ENCODE assay signal across 23 mouse cellular contexts in genomic region chr6:91773951-91774350, GRCm38 (mm10). TPM values are rescaled to one million over a fixed set of nuclear protein-coding genes. Genes with fewer than 3 reads are reported as not detected.
DNase-seq lines count a peak whose midpoint lies in the region; ATAC-seq and TF ChIP-seq lines count a peak whose summit lies in the region.
"Had no signal": no experiment of that assay in that cellular context is flagged by ENCODE, and none has a peak within 500 bp of the region (broad histone marks: within the 10 kb centered on the region; RNA-seq: fewer than 3 reads in every experiment).

No protein-coding gene starts in this region.

- no peak for ATAC-seq in intestine, embryonic 15.5 days
- ATAC-seq: CD4-positive, CD25-positive, alpha-beta regulatory T cell, adult 4 months; forebrain, embryonic 15.5 days; intestine, postnatal 0 days had no signal

- 73% methylated on average over 5 of the region's 5 CpGs for WGBS in limb, embryonic 10.5 days
- 71% methylated on average over 5 of the region's 5 CpGs for WGBS in intestine, embryonic 15.5 days

- H3K36me3 ChIP-seq in MEL (ENCODE audit: control insufficient read depth in 1 of 2, insufficient read depth in 2 of 2, low read length in 2 of 2): no peaks in the 10 kb centered on the region
- no peaks in the 10 kb centered on the region for H3K36me3 ChIP-seq in limb, embryonic 10.5 days
- H3K36me3 ChIP-seq in intestine, embryonic 15.5 days: no peaks in the 10 kb centered on the region
- H3K36me3 ChIP-seq: G1E had no signal

- H3K4me3 ChIP-seq in MEL (ENCODE audit: control insufficient read depth in 1 of 2, insufficient read depth in 1 of 2, low read depth in 2 of 2, low read length in 2 of 2): no peak overlapping the region
- H3K4me3 ChIP-seq in limb, embryonic 10.5 days: no peak overlapping the region
- H3K4me3 ChIP-seq in intestine, embryonic 15.5 days (replicated peaks): no peak overlapping the region
- H3K4me3 ChIP-seq: forebrain, embryonic 15.5 days; heart, embryonic 13.5 days; hindbrain, embryonic 15.5 days had no signal

- H3K27ac ChIP-seq in MEL (ENCODE audit: control insufficient read depth, low read depth, low read length): no peak overlapping the region
- no peak overlapping the region for H3K27ac ChIP-seq in limb, embryonic 10.5 days
- H3K27ac ChIP-seq in intestine, embryonic 15.5 days: no peak overlapping the region
- H3K27ac ChIP-seq: forebrain, embryonic 15.5 days; heart, embryonic 13.5 days; hindbrain, embryonic 15.5 days had no signal

- no peaks in the 10 kb centered on the region for H3K79me2 ChIP-seq in MEL (ENCODE audit: control insufficient read depth, insufficient read depth, low read length, poor library complexity)

- no peak for TF ChIP-seq RAD21 in MEL (IDR thresholded peaks at IDR 0.05; ENCODE audit: low read depth, low read length)

- no peak for TF ChIP-seq POLR2A in MEL (IDR thresholded peaks at IDR 0.05; ENCODE audit: control insufficient read depth in 1 of 2, insufficient read depth in 1 of 2, low read depth in 1 of 2, low read length in 2 of 2, poor library complexity in 1 of 2)

- H3K27me3 ChIP-seq in MEL (ENCODE audit: control insufficient read depth in 1 of 2, insufficient read depth in 2 of 2, low read length in 2 of 2): peaks cover 3 to 10% of the 10 kb centered on the region in 2 experiments; a peak in 3 of 4 replicates
- no peaks in the 10 kb centered on the region for H3K27me3 ChIP-seq in limb, embryonic 10.5 days (ENCODE audit: low read depth, poor library complexity, severe bottlenecking)
- 0 out of 2 replicates have a peak, but pooled peaks cover 7% of the 10 kb centered on the region for H3K27me3 ChIP-seq in intestine, embryonic 15.5 days (replicated peaks)
- H3K27me3 ChIP-seq: forebrain, embryonic 15.5 days; hindbrain, embryonic 15.5 days had no signal

- no peak for TF ChIP-seq CTCF in MEL (IDR thresholded peaks at IDR 0.05 in 2 of 3, conservative IDR thresholded peaks at IDR 0.05 in 1 of 3; ENCODE audit: control insufficient read depth in 1 of 3, insufficient read depth in 1 of 3, low read depth in 2 of 3, low read length in 3 of 3, poor library complexity in 1 of 3, severe bottlenecking in 1 of 3)

- intact Hi-C loops in gastrocnemius, postnatal 14 days (cut with DNase I; ENCODE audit: low total_unique reads): loop anchor here (10.0 kb wide), 1 partner anchor 291 kb away; no protein-coding TSS in a partner anchor

- DNase-seq in gastrocnemius, postnatal 14 days: peak; percentile 2
- DNase-seq in gastrocnemius, postnatal 4 days (ENCODE audit: low spot score in 2 of 2): no peak
- peak; percentile 12 for DNase-seq in MEL (ENCODE audit: low read depth, low spot score)
- peak; percentile 4 for DNase-seq in c-Kit-positive CD71-positive TER-119-negative erythroid progenitor cells, embryonic 14.5 days (ENCODE audit: low read depth)
- peak; percentile 53 for DNase-seq in limb, embryonic 10.5 days (ENCODE audit: low spot score)
- DNase-seq in neural tube, embryonic 10.5 days (ENCODE audit: extremely low spot score, low spot score): no peak
- DNase-seq in cerebellum, adult 11 months: no peak
- DNase-seq: adrenal gland, adult 8-10 months; adrenal gland, postnatal 36 days; B cell, adult 2 months; cerebellum, adult 11-12 months; cerebellum, adult 9-10 months; cerebellum, postnatal 25 days; gastrocnemius, postnatal 10 days; heart, postnatal 36 days had no signal

- no peaks in the 10 kb centered on the region for H3K4me1 ChIP-seq in MEL (ENCODE audit: control insufficient read depth in 1 of 2, insufficient read depth in 2 of 2, low read length in 2 of 2)
- H3K4me1 ChIP-seq in limb, embryonic 10.5 days: peaks cover 13% of the 10 kb centered on the region
- H3K4me1 ChIP-seq in intestine, embryonic 15.5 days (replicated peaks): no peaks in the 10 kb centered on the region
- H3K4me1 ChIP-seq: forebrain, embryonic 15.5 days; heart, embryonic 13.5 days; hindbrain, embryonic 15.5 days had no signal

- no peak overlapping the region for H3K9ac ChIP-seq in MEL (ENCODE audit: control insufficient read depth, low read depth, low read length, poor library complexity, severe bottlenecking)
- no peak overlapping the region for H3K9ac ChIP-seq in intestine, embryonic 15.5 days
- H3K9ac ChIP-seq: forebrain, embryonic 15.5 days; heart, embryonic 13.5 days; hindbrain, embryonic 15.5 days had no signal

- H3K4me2 ChIP-seq in intestine, embryonic 15.5 days (replicated peaks): no peak overlapping the region
- H3K4me2 ChIP-seq: forebrain, embryonic 15.5 days; heart, embryonic 13.5 days; hindbrain, embryonic 15.5 days had no signal

- H3K9me3 ChIP-seq in MEL (replicated peaks; ENCODE audit: insufficient read depth, low read length): no peaks in the 10 kb centered on the region
- H3K9me3 ChIP-seq in limb, embryonic 10.5 days (replicated peaks): no peaks in the 10 kb centered on the region
- H3K9me3 ChIP-seq in intestine, embryonic 15.5 days: no peaks in the 10 kb centered on the region
- H3K9me3 ChIP-seq: G1E; heart, embryonic 13.5 days; hindbrain, embryonic 15.5 days had no signal

- no peak for TF ChIP-seq EP300 in MEL (IDR thresholded peaks at IDR 0.05; ENCODE audit: low read depth in 1 of 2, low read length in 2 of 2)

TF ChIP-seq in MEL, 35 proteins besides CTCF, POLR2A, EP300 and RAD21:
- TF ChIP-seq NELFE (IDR thresholded peaks at IDR 0.05; ENCODE audit: low read depth, low read length) (no peak), USF1 (IDR thresholded peaks at IDR 0.05; ENCODE audit: low read depth, low read length) (no peak), MYB (IDR thresholded peaks at IDR 0.05; ENCODE audit: low read depth, low read length) (no peak), MAFK (IDR thresholded peaks at IDR 0.05; ENCODE audit: borderline replicate concordance, low read depth, low read length) (no peak), JUND (IDR thresholded peaks at IDR 0.05; ENCODE audit: low read depth, low read length) (no peak), SMC3 (IDR thresholded peaks at IDR 0.05; ENCODE audit: low read depth, low read length) (no peak), HCFC1 (IDR thresholded peaks at IDR 0.05; ENCODE audit: low read depth, low read length) (no peak), BHLHE40 (IDR thresholded peaks at IDR 0.05; ENCODE audit: borderline replicate concordance, low read depth, low read length) (no peak), GABPA (IDR thresholded peaks at IDR 0.05; ENCODE audit: low read depth, low read length) (no peak), ZKSCAN1 (IDR thresholded peaks at IDR 0.05; ENCODE audit: low read depth, low read length) (no peak), POLR2AphosphoS2 (IDR thresholded peaks at IDR 0.05; ENCODE audit: low read length) (no peak)

RNA-seq across cellular contexts. Expression of gene Grip2, which starts 53.1 kb away (rescaled TPM):
- total RNA-seq in gastrocnemius, postnatal 14 days (2021): 1 to 10 TPM; 2.6 to 4.0 TPM
- 10 to 100 TPM; 14.6 to 18.4 TPM for total RNA-seq in gastrocnemius, postnatal 4 days (2021)
- total RNA-seq in MEL (2012; rRNA removed): not detected in 2 replicates
- polyA plus RNA-seq in MEL (2012; ENCODE audit: insufficient read depth in 1 of 2, insufficient read length in 2 of 2, low read depth in 1 of 2, low replicate concordance in 2 of 2, missing spikeins in 1 of 2): not detected
- 0.06 and 0.28 TPM in 2 replicates for polyA plus RNA-seq in limb, embryonic 10.5 days (2016; fragmentation: Nextera tagmentation; extraction: Ambion mirVana)
- polyA plus RNA-seq in intestine, embryonic 15.5 days (2015; fragmentation: Nextera tagmentation; extraction: Ambion mirVana): 0.45 and 0.49 TPM in 2 replicates
- total RNA-seq: granulocyte monocyte progenitor cell, adult 5-6 weeks had no signal
- polyA plus RNA-seq: G1E had no signal

Comparison
In these comparisons a context has a peak if more than half of its experiments do, and no peak if none do; other contexts are left out.
1. DNase-seq: peak in gastrocnemius, postnatal 14 days (single experiment), MEL (single experiment), c-Kit-positive CD71-positive TER-119-negative erythroid progenitor cells, embryonic 14.5 days (single experiment) and limb, embryonic 10.5 days (single experiment); none in gastrocnemius, postnatal 4 days (0 of 2), neural tube, embryonic 10.5 days (single experiment) and cerebellum, adult 11 months (single experiment).